Mouse (Mus musculus) ES-Bruce4 (cell line): ENCODE results near the gene Lingo4. TPM values are rescaled to one million over a fixed set of nuclear protein-coding genes. Genes with fewer than 3 reads are reported as not detected.

ENCODE experiments used
- H3K27ac ChIP-seq: 2 replicates; pipeline ENCODE4 v1.5.1; 2012; ENCODE audit warnings: low read length, inconsistent platforms; ENCODE audit not compliant: insufficient read depth
- H3K27me3 ChIP-seq: 2 replicates; pipeline ENCODE4 v1.6.1; 2012; ENCODE audit warnings: mild to moderate bottlenecking, low read length, inconsistent platforms; ENCODE audit not compliant: control insufficient read depth, poor library complexity, insufficient read depth, severe bottlenecking
- H3K36me3 ChIP-seq: 2 replicates; pipeline ENCODE4 v1.6.1; 2012; ENCODE audit warnings: inconsistent platforms, mild to moderate bottlenecking, low read length, moderate library complexity; ENCODE audit not compliant: control insufficient read depth, poor library complexity, insufficient read depth, severe bottlenecking
- H3K4me1 ChIP-seq: one replicate; pipeline ENCODE4 v1.8.1; 2011; ENCODE audit warnings: low read length; ENCODE audit not compliant: control insufficient read depth, insufficient read depth
- H3K4me3 ChIP-seq: 2 replicates; pipeline ENCODE4 v1.5.1; 2011; ENCODE audit warnings: low read depth, mild to moderate bottlenecking, low read length
- H3K9ac ChIP-seq: 2 replicates; pipeline ENCODE4 v1.6.1; 2012; ENCODE audit warnings: low read depth, mild to moderate bottlenecking, inconsistent platforms; ENCODE audit not compliant: poor library complexity, severe bottlenecking
- H3K9me3 ChIP-seq: replicated peaks from 2 replicates; pipeline ENCODE4 v1.6.1; 2012; ENCODE audit warnings: mild to moderate bottlenecking, low read length, inconsistent platforms; ENCODE audit not compliant: control insufficient read depth, poor library complexity, insufficient read depth, severe bottlenecking
- CTCF ChIP-seq: IDR thresholded peaks from one replicate; pipeline ENCODE4 v1.8.1; 2011; ENCODE audit warnings: low read depth, low read length
- EP300 ChIP-seq: IDR thresholded peaks from 2 replicates; pipeline ENCODE4 v1.6.1; 2011; ENCODE audit warnings: low read depth, low read length; ENCODE audit not compliant: insufficient read depth
- POLR2A ChIP-seq: IDR thresholded peaks from one replicate; pipeline ENCODE4 v1.8.1; 2011; ENCODE audit warnings: low read length; ENCODE audit not compliant: insufficient read depth
- polyA plus RNA-seq: library from polyadenylated mRNA; stranded (reverse); fragments of >200 nt; gene quantifications from 2 replicates; pipeline ENCODE4 v1.2.4, GENCODE M21; 2011; ENCODE audit warnings: low read depth; ENCODE audit not compliant: missing spikeins, insufficient read depth, insufficient read length

Lingo4 gene
- polyA plus RNA-seq, 1 experiment = 0.33 TPM

GRCm38 (mm10) chr3:94367511-94367910 lies 30.8 kb upstream of the Lingo4 start:
- H3K27ac ChIP-seq = no peak overlapping the region
- TF ChIP-seq EP300 (no peak), CTCF (no peak), POLR2A (no peak)
- H3K4me3 ChIP-seq = no peak overlapping the region
- no peak overlapping the region for H3K9ac ChIP-seq
- peaks cover 11% of the 10 kb centered on the region for H3K27me3 ChIP-seq
- H3K9me3 ChIP-seq = no peaks in the 10 kb centered on the region
- peaks cover 1% of the 10 kb centered on the region for H3K4me1 ChIP-seq
- no peaks in the 10 kb centered on the region for H3K36me3 ChIP-seq

GRCm38 (mm10) chr3:94368631-94369030 lies 29.7 kb upstream of the Lingo4 start:
- no peak overlapping the region for H3K4me3 ChIP-seq
- no peaks in the 10 kb centered on the region for H3K9me3 ChIP-seq
- peaks cover 9% of the 10 kb centered on the region for H3K27me3 ChIP-seq
- peaks cover 1% of the 10 kb centered on the region for H3K4me1 ChIP-seq
- no peak overlapping the region for H3K9ac ChIP-seq
- no peaks in the 10 kb centered on the region for H3K36me3 ChIP-seq
- TF ChIP-seq POLR2A = no peak
- H3K27ac ChIP-seq = no peak overlapping the region

GRCm38 (mm10) chr3:94369709-94370108 lies 28.6 kb upstream of the Lingo4 start:
- H3K9me3 ChIP-seq = no peaks in the 10 kb centered on the region
- H3K27ac ChIP-seq = no peak overlapping the region
- H3K4me3 ChIP-seq = no peak overlapping the region
- H3K4me1 ChIP-seq = peaks cover 3% of the 10 kb centered on the region
- TF ChIP-seq CTCF (no peak), EP300 (no peak), POLR2A (no peak)
- H3K36me3 ChIP-seq = no peaks in the 10 kb centered on the region
- no peak overlapping the region for H3K9ac ChIP-seq
- H3K27me3 ChIP-seq = no peaks in the 10 kb centered on the region

- H3K27me3 ChIP-seq = no peaks in the 10 kb centered on the region
- no peak for TF ChIP-seq EP300
- no peak for TF ChIP-seq CTCF
- TF ChIP-seq POLR2A = no peak
- H3K36me3 ChIP-seq = no peaks in the 10 kb centered on the region
- H3K27ac ChIP-seq = no peak overlapping the region
- no peak overlapping the region for H3K9ac ChIP-seq
- no peak overlapping the region for H3K4me3 ChIP-seq
- H3K4me1 ChIP-seq = peaks cover 3% of the 10 kb centered on the region
- H3K9me3 ChIP-seq = no peaks in the 10 kb centered on the region
Measured at GRCm38 (mm10) chr3:94371637-94372036, 26.7 kb upstream of the Lingo4 start.

GRCm38 (mm10) chr3:94372038-94372437 lies 26.3 kb upstream of the Lingo4 start:
- no peak overlapping the region for H3K4me3 ChIP-seq
- no peak overlapping the region for H3K9ac ChIP-seq
- no peak overlapping the region for H3K27ac ChIP-seq
- no peak for TF ChIP-seq EP300
- TF ChIP-seq CTCF = no peak
- no peak for TF ChIP-seq POLR2A
- H3K27me3 ChIP-seq = no peaks in the 10 kb centered on the region
- H3K4me1 ChIP-seq = peaks cover 3% of the 10 kb centered on the region
- H3K9me3 ChIP-seq = no peaks in the 10 kb centered on the region
- no peaks in the 10 kb centered on the region for H3K36me3 ChIP-seq

- H3K27me3 ChIP-seq = no peaks in the 10 kb centered on the region
- no peak within 1 kb of the TSS for H3K9ac ChIP-seq
- no peak within 1 kb of the TSS for H3K27ac ChIP-seq
Measured at GRCm38 (mm10) chr3:94372641-94373040, 25.7 kb upstream of the Lingo4 start, which contains the start of gene Rorc. Gene Rorc (plus strand): TSS chr3:94372794.

More at GRCm38 (mm10) chr3:94372641-94373040, 25.7 kb upstream of the Lingo4 start, which contains the start of gene Rorc:
- Histone ChIP-seq H3K4me1 (peaks cover 3% of the 10 kb centered on the region), H3K36me3 (no peaks in the 10 kb centered on the region), H3K4me3 (peak within 1 kb of the TSS; percentile 41; the same call in 1 of the 2 replicates), H3K9me3 (no peaks in the 10 kb centered on the region)
- TF ChIP-seq EP300 (no peak), POLR2A (no peak), CTCF (no peak)
